Mouse (Mus musculus) embryonic fibroblast, embryonic 13.5 days (primary cell): ENCODE measurements at regions not wholly inside any gene's neighbourhood (a gene's known extent, or its start where the extent isn't known, plus 50 kb on each side); places are given as distances from the start of the nearest gene placed in this dataset.

Source experiments
- CTCF ChIP-seq: IDR thresholded peaks from 2 replicates; pipeline ENCODE4 v1.5.1; 2011; ENCODE audit warnings: mild to moderate bottlenecking, control low read depth, low read length, moderate library complexity, borderline replicate concordance; ENCODE audit not compliant: insufficient read depth
- POLR2A ChIP-seq: IDR thresholded peaks from 2 replicates; pipeline ENCODE4 v1.6.1; 2011; ENCODE audit warnings: low read depth, mild to moderate bottlenecking, control low read depth, low read length, moderate library complexity

- TF ChIP-seq CTCF (no peak), POLR2A (no peak)
Measured at GRCm38 (mm10) chr3:149534183-149534582, 543.8 kb upstream of the Adgrl2 start.
